Mouse (Mus musculus) stomach, postnatal 0 days (tissue): ENCODE results near the gene Armcx5. TPM values are rescaled to one million over a fixed set of nuclear protein-coding genes. Genes with fewer than 3 reads are reported as not detected.
A peak's percentile ranks its signal among the peaks of the same experiment; 100 is the strongest.
"Not testable (repeated sequence)": the region's sequence is repeated elsewhere in the genome, so short reads cannot be mapped to it uniquely, and the experiment has no call there.

ENCODE experiments used
- ATAC-seq: fragments of 200-750 bp; cut with Nextera tagmentation; 2 replicates; pipeline ENCODE4 v1.8.0; 2017; ENCODE audit not compliant: low FRiP score, low TSS enrichment
- DNase-seq: peaks from one replicate; pipeline ENCODE4 v3.0.0-alpha.2; 2016; ENCODE audit warnings: low spot score
- H3K27ac ChIP-seq: fragments of 300-500 bp; sonication (generic); replicated peaks from 2 replicates; pipeline ENCODE4 v1.5.1; 2014; ENCODE audit warnings: mild to moderate bottlenecking, control low read depth
- H3K27me3 ChIP-seq: fragments of 300-500 bp; sonication (generic); 2 replicates; pipeline ENCODE4 v1.6.1; 2014; ENCODE audit warnings: low read length; ENCODE audit not compliant: control insufficient read depth, insufficient read depth
- H3K36me3 ChIP-seq: fragments of 300-500 bp; sonication (generic); 2 replicates; pipeline ENCODE4 v1.6.1; 2014; ENCODE audit warnings: low read length, mixed read lengths; ENCODE audit not compliant: control insufficient read depth, insufficient read depth
- H3K4me1 ChIP-seq: fragments of 300-500 bp; sonication (generic); replicated peaks from 2 replicates; pipeline ENCODE4 v1.6.1; 2014; ENCODE audit warnings: antibody characterized with exemption; ENCODE audit not compliant: control insufficient read depth, insufficient read depth
- H3K4me2 ChIP-seq: fragments of 300-500 bp; sonication (generic); replicated peaks from 2 replicates; pipeline ENCODE4 v1.6.1; 2014; ENCODE audit warnings: low read depth, mild to moderate bottlenecking, control low read depth, moderate library complexity
- H3K4me3 ChIP-seq: fragments of 300-500 bp; sonication (generic); 2 replicates; pipeline ENCODE4 v1.5.1; 2014; ENCODE audit warnings: low read depth, low read length, control low read depth
- H3K9ac ChIP-seq: fragments of 300-500 bp; sonication (generic); 2 replicates; pipeline ENCODE4 v1.6.1; 2014; ENCODE audit warnings: mild to moderate bottlenecking, low read length, control low read depth, mixed read lengths
- H3K9me3 ChIP-seq: fragments of 300-500 bp; sonication (generic); 2 replicates; pipeline ENCODE4 v1.6.1; 2016; ENCODE audit warnings: low read length; ENCODE audit not compliant: control insufficient read depth
- CTCF ChIP-seq: IDR thresholded peaks from 2 replicates; pipeline ENCODE4 v1.5.1; 2016; ENCODE audit warnings: antibody characterized with exemption, low read depth, mild to moderate bottlenecking, moderate library complexity
- EP300 ChIP-seq: optimal IDR thresholded peaks from 2 replicates; pipeline ENCODE3; 2016; ENCODE audit warnings: antibody characterized with exemption
- WGBS: fragments of 180-500 bp; shearing (Covaris S2); extraction: QIAGEN DNeasy Blood & Tissue Kit; methylation state at CpG from one replicate; pipeline ENCODE4 v1.1.7; 2014; 5-methylcytosine and 5-hydroxymethylcytosine counted together
- microRNA counts: library from miRNA; unstranded; fragments of <30 nt; microRNA quantifications from one replicate; lab custom pipeline; 2015
- microRNA-seq: library from miRNA; unstranded; fragments of <30 nt; microRNA quantifications from one replicate; pipeline ENCODE4, GENCODE M21; 2016
- polyA plus RNA-seq: library from polyadenylated mRNA; unstranded; fragments of >200 nt; fragmentation: Nextera tagmentation; extraction: Ambion mirVana; gene quantifications from 2 replicates; pipeline ENCODE4 v1.2.1, GENCODE M21; 2015

Gene Armcx5
- polyA plus RNA-seq, 1 experiment from 2014 or later: 6.5 TPM

- Histone ChIP-seq H3K9ac (no peak overlapping the region), H3K36me3 (no peaks in the 10 kb centered on the region), H3K27ac (no peak overlapping the region), H3K4me1 (no peaks in the 10 kb centered on the region), H3K9me3 (no peaks in the 10 kb centered on the region), H3K27me3 (no peaks in the 10 kb centered on the region), H3K4me3 (no peak overlapping the region), H3K4me2 (no peak overlapping the region)
- no peak for DNase-seq
- no peak for ATAC-seq
- 41% methylated on average over 2 of the region's 2 CpGs for WGBS
- TF ChIP-seq CTCF: no peak
- TF ChIP-seq EP300: no peak
These were observed 26.0 kb downstream of the Armcx5 start for GRCm38 (mm10) chrX:135768565-135768964.

GRCm38 (mm10) chrX:135791536-135791935, 49.0 kb downstream of the Armcx5 start:
- Histone ChIP-seq H3K9ac (no peak overlapping the region), H3K9me3 (no peaks in the 10 kb centered on the region), H3K27ac (no peak overlapping the region), H3K27me3 (no peaks in the 10 kb centered on the region), H3K36me3 (no peaks in the 10 kb centered on the region), H3K4me3 (no peak overlapping the region), H3K4me1 (no peaks in the 10 kb centered on the region), H3K4me2 (no peak overlapping the region)
- no peak for TF ChIP-seq CTCF
- TF ChIP-seq EP300: no peak
- DNase-seq (no peak), ATAC-seq (no peak)

- Histone ChIP-seq H3K4me1 (no peaks in the 10 kb centered on the region), H3K36me3 (no peaks in the 10 kb centered on the region), H3K27ac (no peak overlapping the region), H3K9me3 (no peaks in the 10 kb centered on the region), H3K27me3 (no peaks in the 10 kb centered on the region), H3K9ac (no peak overlapping the region), H3K4me2 (no peak overlapping the region), H3K4me3 (no peak overlapping the region)
- DNase-seq (no peak), ATAC-seq (no peak)
- 59% methylated on average over 6 of the region's 6 CpGs for WGBS
- TF ChIP-seq CTCF: no peak
- no peak for TF ChIP-seq EP300
These were observed 49.8 kb downstream of the Armcx5 start for GRCm38 (mm10) chrX:135792326-135792725.

GRCm38 (mm10) chrX:135795591-135796304, 53.2 kb downstream of the Armcx5 start:
- H3K9ac ChIP-seq: peak overlapping the region; percentile 51; the same call in 1 of the 2 replicates
- DNase-seq (peak; percentile 36), ATAC-seq (peak; percentile 84)
- not testable (repeated sequence) for H3K9me3 ChIP-seq, H3K36me3 ChIP-seq, H3K27ac ChIP-seq, H3K4me1 ChIP-seq, H3K27me3 ChIP-seq
- WGBS: 10% methylated on average over 16 of the region's 27 CpGs
- H3K4me3 ChIP-seq: peak overlapping the region; percentile 45
- peak overlapping the region; percentile 66 for H3K4me2 ChIP-seq

- H3K36me3 ChIP-seq, H3K4me1 ChIP-seq, H3K27ac ChIP-seq, H3K27me3 ChIP-seq, H3K9me3 ChIP-seq: not testable (repeated sequence)
- 14% methylated on average over 20 of the region's 26 CpGs for WGBS
- DNase-seq (peak; percentile 15), ATAC-seq (peak; percentile 65)
- Histone ChIP-seq H3K9ac (peak overlapping the region; percentile 51), H3K4me2 (peak overlapping the region; percentile 66), H3K4me3 (peak overlapping the region; percentile 45)
These were observed 54.0 kb downstream of the Armcx5 start for GRCm38 (mm10) chrX:135796305-135797211.

MicroRNAs encoded within 50 kb of the gene (microRNA counts, 519-probe panel; counts per million panel counts)
- not detected for microRNA mmu-miR-1970 (lab: Ali Mortazavi, UCI)

Small RNA genes within 50 kb of the gene (microRNA-seq; reads per million reads assigned to microRNA genes)
- gene Mir1970 (not detected), gene Mir7646 (not detected)

Other genes starting within 250 kb of the Armcx5 start
- not detected in 2 replicates for gene AV320801, start 248.1 kb upstream of the Armcx5 start, polyA plus RNA-seq
- gene Nxf7, start 144.0 kb upstream of the Armcx5 start, polyA plus RNA-seq: 0.16 and 0.39 TPM in 2 replicates
- gene Prame, start 115.0 kb upstream of the Armcx5 start, polyA plus RNA-seq: not detected in 2 replicates
- gene Tcp11x2, start 48.9 kb upstream of the Armcx5 start, polyA plus RNA-seq: 0.07 TPM in 1 of 2 replicates, not detected in the other
- not detected in 2 replicates for gene Tmsb15a, start 17.5 kb upstream of the Armcx5 start, polyA plus RNA-seq
- 10.9 and 11.3 TPM in 2 replicates for gene Gprasp1, start within 50 bp of the Armcx5 start, polyA plus RNA-seq
- gene Bhlhb9, start 54.9 kb downstream of the Armcx5 start, polyA plus RNA-seq: 16.1 and 16.6 TPM in 2 replicates
- gene Gprasp2, start 96.3 kb downstream of the Armcx5 start, polyA plus RNA-seq: 6.1 and 6.2 TPM in 2 replicates